Mouse (Mus musculus) cortical plate, adult 2 months (tissue): ENCODE measurements around the gene Rock2. TPM values are rescaled to one million over a fixed set of nuclear protein-coding genes. Genes with fewer than 3 reads are reported as not detected.

Experiments used
- H3K27ac ChIP-seq: fragments of 200-500 bp; 2 replicates; pipeline ENCODE4 v1.5.1; 2012; ENCODE audit warnings: low read length, control low read depth, inconsistent platforms; ENCODE audit not compliant: insufficient read depth
- H3K4me1 ChIP-seq: fragments of 200-500 bp; 2 replicates; pipeline ENCODE4 v1.6.1; 2011; ENCODE audit warnings: low read length; ENCODE audit not compliant: control insufficient read depth, insufficient read depth
- H3K4me3 ChIP-seq: fragments of 200-500 bp; 2 replicates; pipeline ENCODE4 v1.5.1; 2011; ENCODE audit warnings: mild to moderate bottlenecking, low read length, control low read depth; ENCODE audit not compliant: insufficient read depth
- CTCF ChIP-seq: fragments of 200-500 bp; IDR thresholded peaks from 2 replicates; pipeline ENCODE4 v1.5.1; 2011; ENCODE audit warnings: mild to moderate bottlenecking, control low read depth, low read length; ENCODE audit not compliant: insufficient read depth; ENCODE audit errors: extremely low read depth
- POLR2A ChIP-seq: fragments of 200-500 bp; IDR thresholded peaks from 2 replicates; pipeline ENCODE4 v1.6.1; 2011; ENCODE audit warnings: mild to moderate bottlenecking, low read length, control low read depth; ENCODE audit not compliant: insufficient read depth; ENCODE audit errors: extremely low read depth
- polyA plus RNA-seq: library from polyadenylated mRNA; depleted of rRNA; stranded (reverse); fragments of >200 nt; gene quantifications from 2 replicates; pipeline ENCODE4 v1.2.3, GENCODE M21; 2012

Rock2 gene
- polyA plus RNA-seq, 1 experiment: 48.3 TPM

DNA sequence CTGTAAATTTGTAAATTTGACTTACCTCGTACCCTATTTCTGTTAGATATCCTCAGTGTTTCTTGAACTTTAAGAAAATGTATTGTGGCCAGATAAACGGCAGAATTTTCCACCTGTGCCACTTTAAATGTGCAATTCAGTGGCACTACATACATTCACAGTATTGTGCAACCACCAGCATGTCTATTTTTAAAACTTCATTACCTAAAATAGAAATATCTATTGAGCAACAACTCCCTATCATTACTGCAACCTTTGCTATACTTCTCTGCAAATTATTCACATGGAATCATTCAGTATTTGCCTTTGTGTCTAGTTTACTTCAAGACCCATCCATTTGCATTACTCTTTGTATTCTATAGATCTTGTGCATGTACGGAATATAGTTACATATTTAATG lies 17.9 kb downstream of the Rock2 start:
- Histone ChIP-seq H3K27ac (no peak overlapping the region), H3K4me3 (no peak overlapping the region), H3K4me1 (no peaks in the 10 kb centered on the region)
- TF ChIP-seq CTCF (no peak), POLR2A (no peak)

DNA sequence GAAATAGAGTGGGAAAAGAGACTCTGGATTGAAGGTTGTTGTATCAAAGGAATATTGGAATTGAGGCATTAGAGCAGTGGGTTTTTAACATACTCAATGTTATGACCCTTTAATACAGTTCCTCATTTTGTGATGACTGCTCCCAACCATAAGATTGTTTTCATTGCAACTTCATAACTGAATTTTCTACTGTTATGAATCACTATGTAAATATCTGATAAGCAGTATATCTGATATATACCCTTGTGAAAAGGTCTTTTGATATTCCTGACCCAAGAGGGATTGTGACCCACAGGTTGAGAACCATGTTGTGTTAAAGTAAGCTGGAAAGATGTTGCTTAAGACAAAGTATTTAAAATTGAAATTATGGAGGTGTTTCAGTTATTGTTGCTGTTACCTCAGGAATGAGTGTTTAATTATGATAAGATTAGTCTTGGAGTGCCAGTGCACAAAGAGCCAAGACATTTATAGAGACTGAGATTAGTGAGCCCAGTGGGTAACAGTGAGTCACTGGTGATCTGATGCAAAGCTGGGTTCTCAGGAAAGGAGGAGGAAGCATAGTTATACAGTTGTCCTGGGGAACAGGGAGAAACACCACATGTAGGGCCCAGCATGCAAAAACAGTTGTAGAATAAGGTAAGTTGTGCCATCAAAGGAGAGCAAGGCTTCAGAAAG lies 25.6 kb downstream of the Rock2 start:
- Histone ChIP-seq H3K27ac (no peak overlapping the region), H3K4me1 (no peaks in the 10 kb centered on the region), H3K4me3 (no peak overlapping the region)
- TF ChIP-seq CTCF (no peak), POLR2A (no peak)

DNA sequence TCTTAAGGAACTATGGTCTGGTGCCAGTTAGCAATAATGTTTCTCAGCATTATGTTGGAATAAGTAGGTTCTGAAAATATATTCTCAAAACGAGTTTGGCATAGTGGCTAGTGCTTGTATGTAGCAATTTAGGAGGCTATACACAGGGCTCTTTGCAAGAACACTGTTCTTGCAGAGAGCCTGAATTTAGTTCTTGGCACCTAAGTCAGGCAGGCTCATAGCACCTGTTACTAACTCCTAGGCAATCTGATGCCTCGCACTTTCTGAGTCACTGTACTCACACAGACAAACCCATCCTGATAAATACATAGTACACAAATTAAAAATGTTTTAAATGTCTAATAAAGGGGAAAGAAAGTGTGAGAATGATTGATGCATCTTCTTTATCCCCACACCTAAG lies 33.2 kb downstream of the Rock2 start:
- Histone ChIP-seq H3K4me3 (no peak overlapping the region), H3K27ac (no peak overlapping the region), H3K4me1 (no peaks in the 10 kb centered on the region; the same call in 1 of the 2 replicates)
- TF ChIP-seq POLR2A (no peak), CTCF (no peak)

DNA sequence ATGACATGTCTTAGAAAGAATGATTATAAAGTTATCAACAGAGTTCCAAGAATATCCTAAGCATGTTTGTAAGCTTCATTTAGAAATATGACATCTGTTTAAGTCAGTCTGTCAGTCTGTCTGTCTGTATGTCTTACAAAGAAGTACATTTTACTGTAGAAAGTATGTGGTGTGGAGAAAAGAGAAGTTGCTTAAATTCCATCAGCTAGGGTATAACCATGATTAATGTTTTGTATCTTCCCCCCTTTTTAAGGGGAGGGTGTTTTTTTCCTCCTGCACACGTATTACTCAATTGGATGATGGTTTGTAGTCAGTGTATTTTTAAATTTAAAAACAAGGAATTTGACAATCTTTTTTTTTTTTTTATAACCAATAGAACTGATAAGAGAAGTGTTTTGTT lies 39.7 kb downstream of the Rock2 start:
- Histone ChIP-seq H3K4me1 (no peaks in the 10 kb centered on the region), H3K4me3 (no peak overlapping the region), H3K27ac (no peak overlapping the region)
- no peak for TF ChIP-seq POLR2A
- no peak for TF ChIP-seq CTCF

DNA sequence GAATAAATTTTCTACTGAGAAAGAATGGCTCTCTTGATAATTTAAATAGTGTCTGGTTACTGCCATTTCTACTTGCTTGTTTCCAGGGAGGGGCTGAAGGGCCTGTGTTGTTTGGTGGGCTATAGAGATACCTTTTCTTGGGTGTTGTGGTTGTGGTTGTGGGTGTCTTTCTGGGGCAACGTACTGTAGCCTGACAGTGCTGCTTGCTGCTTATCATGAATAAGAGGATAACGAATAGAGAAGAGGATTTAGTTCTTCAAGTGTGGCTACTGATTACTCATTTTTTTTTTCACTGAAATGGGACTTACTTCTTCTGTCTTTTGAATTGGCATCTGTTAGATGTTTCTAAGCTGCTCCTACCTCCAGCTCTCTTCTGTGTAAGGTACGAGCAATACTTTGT lies 47.3 kb downstream of the Rock2 start:
- no peak overlapping the region for H3K4me3 ChIP-seq
- TF ChIP-seq POLR2A: no peak
- TF ChIP-seq CTCF: no peak
- no peak overlapping the region for H3K27ac ChIP-seq
- no peaks in the 10 kb centered on the region for H3K4me1 ChIP-seq

DNA sequence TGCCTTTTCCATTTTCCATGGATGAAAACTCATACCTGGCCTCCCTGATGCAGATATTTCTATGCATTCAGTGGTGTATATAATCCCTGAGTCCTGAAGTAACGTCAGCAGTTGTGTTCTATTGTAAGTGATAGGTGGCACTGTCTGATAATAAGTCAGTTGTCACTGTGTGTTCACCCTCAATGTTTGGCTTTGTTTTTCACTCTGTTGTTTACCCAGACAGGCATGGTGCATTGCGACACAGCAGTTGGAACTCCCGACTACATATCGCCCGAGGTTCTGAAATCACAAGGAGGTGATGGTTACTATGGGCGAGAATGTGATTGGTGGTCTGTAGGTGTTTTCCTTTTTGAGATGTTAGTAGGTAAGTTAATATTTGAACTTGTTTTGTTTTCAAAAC lies 53.5 kb downstream of the Rock2 start:
- TF ChIP-seq POLR2A: no peak

DNA sequence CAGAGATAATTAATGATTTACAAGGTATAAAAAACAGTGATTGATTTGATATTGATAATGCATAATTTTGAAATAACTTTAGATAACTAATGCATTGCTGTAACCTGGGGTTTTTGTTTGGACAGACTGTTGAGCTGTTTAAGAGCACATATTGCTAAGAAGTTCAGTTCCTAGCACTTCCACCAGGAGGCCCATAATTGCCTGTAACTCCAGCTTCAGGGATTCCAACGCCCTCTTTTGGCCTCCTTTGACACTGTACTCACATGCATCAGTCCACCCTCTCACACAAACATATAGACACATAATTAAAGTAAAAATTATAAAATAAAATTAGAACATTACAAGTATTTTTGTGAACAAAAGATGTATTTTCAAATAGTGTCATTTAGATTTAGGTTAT lies 64.2 kb downstream of the Rock2 start:
- H3K4me3 ChIP-seq: no peak overlapping the region
- TF ChIP-seq POLR2A (no peak), CTCF (peak; percentile 27; the same call in 1 of the 2 replicates)
- no peaks in the 10 kb centered on the region for H3K4me1 ChIP-seq
- H3K27ac ChIP-seq: no peak overlapping the region

More for the DNA sequence above, 53.5 kb downstream of the Rock2 start:
- no peaks in the 10 kb centered on the region for H3K4me1 ChIP-seq
- no peak overlapping the region for H3K27ac ChIP-seq
- H3K4me3 ChIP-seq: no peak overlapping the region

DNA sequence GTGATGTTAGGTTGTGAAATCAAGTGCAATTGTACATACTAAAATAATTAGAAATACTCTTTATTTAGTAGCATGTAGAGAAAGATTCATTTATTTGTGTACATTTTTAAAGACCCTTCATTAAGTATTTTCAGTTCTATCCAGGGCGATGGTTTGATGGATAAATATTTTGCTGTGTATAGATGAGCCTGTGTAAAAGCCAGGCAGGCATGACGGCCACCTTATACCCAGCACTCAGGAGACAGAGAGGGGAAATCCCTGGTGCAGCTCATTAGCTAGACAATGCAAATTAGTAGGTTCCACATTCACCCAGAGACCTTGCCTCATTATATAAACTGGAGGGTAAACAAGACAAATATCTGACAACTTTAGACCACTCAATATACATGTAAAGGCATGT lies 68.7 kb downstream of the Rock2 start:
- no peak overlapping the region for H3K4me3 ChIP-seq
- H3K4me1 ChIP-seq: no peaks in the 10 kb centered on the region
- no peak overlapping the region for H3K27ac ChIP-seq
- TF ChIP-seq POLR2A: no peak
- TF ChIP-seq CTCF: no peak

DNA sequence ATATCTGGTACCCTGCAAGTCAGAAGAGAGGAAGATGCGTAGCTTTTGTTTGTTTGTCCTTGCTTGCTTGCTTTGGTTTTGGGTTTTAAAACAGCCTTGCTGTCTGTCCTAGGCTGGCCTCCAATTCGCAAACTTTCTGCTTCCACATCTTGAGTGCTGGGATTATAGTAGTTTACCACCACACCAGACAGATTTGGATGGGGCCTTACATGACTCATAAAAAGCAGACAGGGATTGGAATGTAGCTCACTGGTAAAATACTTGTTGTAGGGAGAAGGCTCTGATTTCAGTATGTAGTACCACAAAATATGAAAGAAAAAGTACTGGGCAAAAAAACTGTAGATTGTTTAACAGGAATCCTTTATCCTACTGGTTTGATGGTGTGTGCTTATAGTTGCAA lies 72.1 kb downstream of the Rock2 start:
- TF ChIP-seq POLR2A (no peak), CTCF (no peak)

DNA sequence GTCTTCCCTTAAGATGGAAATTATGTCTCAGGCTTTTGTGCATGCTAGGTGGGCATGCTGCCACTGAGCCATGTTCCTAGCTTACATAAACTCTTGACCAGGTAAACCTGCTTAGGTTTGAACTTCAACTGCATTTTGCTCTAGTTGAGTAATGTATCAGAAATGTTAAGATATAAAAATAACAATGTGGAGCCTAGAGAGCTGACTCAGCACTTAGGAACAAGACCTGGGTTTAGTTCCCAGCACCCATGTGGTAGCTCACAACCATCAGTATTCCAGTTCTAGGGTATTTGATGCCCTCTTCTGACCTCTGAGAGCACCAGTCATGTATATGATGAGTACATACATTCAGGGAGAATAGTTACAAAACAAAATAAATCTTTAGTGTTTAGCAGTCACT lies 82.4 kb downstream of the Rock2 start:
- Histone ChIP-seq H3K27ac (no peak overlapping the region), H3K4me3 (no peak overlapping the region), H3K4me1 (no peaks in the 10 kb centered on the region)
- TF ChIP-seq POLR2A (no peak), CTCF (no peak)

More for the DNA sequence above, 72.1 kb downstream of the Rock2 start:
- no peak overlapping the region for H3K27ac ChIP-seq
- H3K4me1 ChIP-seq: no peaks in the 10 kb centered on the region
- no peak overlapping the region for H3K4me3 ChIP-seq
